Mouse (Mus musculus): ENCODE measurements around the gene Duoxa1.
"Not testable (repeated sequence)": the region's sequence is repeated elsewhere in the genome, so short reads cannot be mapped to it uniquely, and the experiment has no call there.

Duoxa1 gene

GRCm38 (mm10) chr2:122330317-122330716 is 16.8 kb upstream of the Duoxa1 start:
- not testable (repeated sequence) for DNase-seq (ENCODE audit: low read depth, low spot score)

DNA sequence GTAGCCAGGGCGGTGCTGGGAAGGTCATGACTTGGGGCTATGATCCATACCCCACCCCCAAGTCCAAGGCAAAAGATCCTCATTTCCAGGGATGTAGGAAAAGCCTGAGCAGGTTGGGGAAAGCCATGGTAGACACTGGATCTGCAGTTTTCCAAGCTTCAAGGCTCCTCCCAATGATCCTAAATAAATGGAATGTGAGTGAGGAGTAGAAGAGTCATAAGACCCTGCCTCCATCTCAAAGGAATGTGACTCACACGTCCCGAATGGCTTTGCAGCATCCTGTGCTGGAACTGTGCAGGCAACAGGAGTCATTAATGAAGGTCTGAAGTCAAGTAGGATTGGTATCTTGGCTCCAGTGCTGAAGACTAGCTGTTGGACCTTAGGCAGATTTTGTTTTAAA is 14.5 kb upstream of the Duoxa1 start:
- DNase-seq (ENCODE audit: low read depth, low spot score), result peak; percentile 21

GRCm38 (mm10) chr2:122325361-122325760 is 11.8 kb upstream of the Duoxa1 start:
- no peak for DNase-seq (ENCODE audit: low read depth, low spot score)

- no peak for DNase-seq (ENCODE audit: low read depth, low spot score)
Measured at GRCm38 (mm10) chr2:122324586-122324985, 11.1 kb upstream of the Duoxa1 start.

GRCm38 (mm10) chr2:122323960-122324359 is 10.4 kb upstream of the Duoxa1 start:
- DNase-seq (ENCODE audit: low read depth, low spot score), result no peak

DNA sequence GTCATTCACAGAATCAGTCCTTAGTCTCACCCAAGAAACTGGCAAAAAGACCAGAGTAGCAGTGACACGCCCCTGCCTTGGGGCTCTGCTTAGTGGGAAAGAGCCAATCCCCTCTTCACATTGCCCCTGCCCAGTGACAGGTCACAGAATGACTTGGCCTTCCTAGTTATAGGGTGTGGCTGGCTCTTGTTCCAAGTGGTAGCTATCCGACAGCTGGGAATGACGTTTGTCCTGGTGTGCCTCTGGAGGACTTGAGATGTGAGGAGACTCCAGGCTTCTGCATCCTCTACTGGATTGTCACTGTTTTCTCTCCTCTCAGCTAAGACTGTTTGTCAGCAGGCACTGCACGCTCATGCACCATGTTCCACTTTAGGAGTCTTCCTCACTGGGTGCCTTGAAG is 3.9 kb upstream of the Duoxa1 start:
- DNase-seq (ENCODE audit: low read depth, low spot score), result peak; percentile 28

DNA sequence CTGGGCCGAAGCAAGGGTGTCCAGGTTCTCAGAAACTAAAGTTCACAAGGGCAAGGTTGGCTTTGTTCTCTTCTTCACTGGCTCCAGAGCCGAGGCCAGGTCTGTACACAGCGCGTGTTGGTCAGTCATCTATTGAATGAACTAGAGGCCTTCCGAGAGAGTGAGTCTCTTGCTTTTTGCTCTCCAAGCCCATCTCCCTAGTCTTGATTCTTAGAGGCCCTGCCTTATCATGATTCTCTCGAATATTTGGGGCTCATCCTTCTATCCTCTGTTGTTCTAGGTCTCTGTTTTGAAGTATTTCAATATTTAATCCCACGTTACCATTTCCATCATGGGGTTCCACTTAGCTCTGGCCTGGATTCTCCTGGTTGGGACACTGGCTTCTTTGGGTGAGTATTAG is 1.8 kb upstream of the Duoxa1 start, which contains the start of gene Duox1:
Gene Duox1, plus strand, starts transcription at position 301 of the 400 bp plus-strand sequence.
- no peak for DNase-seq (ENCODE audit: low read depth, low spot score)

- no peak for DNase-seq (ENCODE audit: low read depth, low spot score)
Measured at GRCm38 (mm10) chr2:122312722-122313417, 660 bp downstream of the Duoxa1 start.

DNA sequence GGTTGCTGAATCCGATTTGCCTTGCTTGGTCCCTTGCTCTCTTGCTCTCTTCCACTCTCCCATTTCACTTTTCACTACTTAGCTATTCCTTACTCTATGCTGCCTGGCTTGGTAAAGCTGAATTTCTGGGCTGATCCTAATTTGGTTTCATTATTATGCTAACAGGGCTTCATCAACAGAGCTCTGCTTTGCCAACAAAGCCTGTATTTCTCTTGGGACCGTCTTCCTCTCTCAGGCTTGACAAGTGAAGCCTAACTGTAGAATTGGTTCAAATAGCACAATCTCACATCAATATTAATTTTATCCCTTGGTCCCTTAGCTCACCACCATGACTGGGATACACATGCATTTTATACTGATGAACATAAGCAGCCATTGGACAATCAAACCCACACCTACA is 2.0 kb downstream of the Duoxa1 start:
- no peak for DNase-seq (ENCODE audit: low read depth, low spot score)

GRCm38 (mm10) chr2:122309647-122310046 is 3.9 kb downstream of the Duoxa1 start:
- DNase-seq (ENCODE audit: low read depth, low spot score), result no peak

- DNase-seq (ENCODE audit: low read depth, low spot score), result no peak
Measured at GRCm38 (mm10) chr2:122306184-122306583, 7.3 kb downstream of the Duoxa1 start.

GRCm38 (mm10) chr2:122305097-122305892 is 8.2 kb downstream of the Duoxa1 start:
- DNase-seq (ENCODE audit: low read depth, low spot score), result no peak

GRCm38 (mm10) chr2:122304544-122304943 is 9.0 kb downstream of the Duoxa1 start:
- no peak for DNase-seq (ENCODE audit: low read depth, low spot score)

GRCm38 (mm10) chr2:122302574-122303241 is 10.8 kb downstream of the Duoxa1 start:
- DNase-seq (ENCODE audit: low read depth, low spot score), result peak; percentile 20

DNA sequence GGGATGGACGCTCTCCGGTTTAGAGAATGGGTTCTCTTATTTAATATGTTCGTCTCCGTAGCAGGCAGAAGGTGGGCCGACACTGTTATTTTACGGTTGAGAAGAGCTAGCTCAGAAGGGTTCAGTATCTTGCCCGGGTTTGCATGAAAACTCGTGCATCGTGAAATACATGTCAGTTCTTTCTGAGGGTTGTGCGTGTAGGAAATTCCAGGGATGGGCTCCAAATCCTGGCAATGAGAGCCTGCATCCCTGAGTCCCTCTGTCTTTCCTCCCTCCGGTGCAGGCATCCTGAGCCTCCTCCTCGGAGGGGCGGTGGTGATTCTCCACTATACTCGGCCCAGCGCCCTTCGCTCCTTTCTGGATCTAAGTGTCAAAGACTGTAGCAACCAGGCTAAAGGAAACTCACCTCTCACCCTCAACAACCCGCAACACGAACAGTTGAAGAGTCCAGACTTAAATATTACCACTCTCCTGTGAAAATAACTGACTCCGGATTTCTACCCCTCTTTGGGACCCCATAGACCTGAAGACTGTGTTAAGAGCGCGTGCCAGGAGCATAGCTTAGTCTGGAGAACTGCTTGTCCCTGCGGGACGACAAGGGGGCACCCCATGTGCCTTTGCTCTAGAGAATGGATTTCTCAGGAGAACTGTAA is 11.5 kb downstream of the Duoxa1 start:
- DNase-seq (ENCODE audit: low read depth, low spot score), result no peak

DNA sequence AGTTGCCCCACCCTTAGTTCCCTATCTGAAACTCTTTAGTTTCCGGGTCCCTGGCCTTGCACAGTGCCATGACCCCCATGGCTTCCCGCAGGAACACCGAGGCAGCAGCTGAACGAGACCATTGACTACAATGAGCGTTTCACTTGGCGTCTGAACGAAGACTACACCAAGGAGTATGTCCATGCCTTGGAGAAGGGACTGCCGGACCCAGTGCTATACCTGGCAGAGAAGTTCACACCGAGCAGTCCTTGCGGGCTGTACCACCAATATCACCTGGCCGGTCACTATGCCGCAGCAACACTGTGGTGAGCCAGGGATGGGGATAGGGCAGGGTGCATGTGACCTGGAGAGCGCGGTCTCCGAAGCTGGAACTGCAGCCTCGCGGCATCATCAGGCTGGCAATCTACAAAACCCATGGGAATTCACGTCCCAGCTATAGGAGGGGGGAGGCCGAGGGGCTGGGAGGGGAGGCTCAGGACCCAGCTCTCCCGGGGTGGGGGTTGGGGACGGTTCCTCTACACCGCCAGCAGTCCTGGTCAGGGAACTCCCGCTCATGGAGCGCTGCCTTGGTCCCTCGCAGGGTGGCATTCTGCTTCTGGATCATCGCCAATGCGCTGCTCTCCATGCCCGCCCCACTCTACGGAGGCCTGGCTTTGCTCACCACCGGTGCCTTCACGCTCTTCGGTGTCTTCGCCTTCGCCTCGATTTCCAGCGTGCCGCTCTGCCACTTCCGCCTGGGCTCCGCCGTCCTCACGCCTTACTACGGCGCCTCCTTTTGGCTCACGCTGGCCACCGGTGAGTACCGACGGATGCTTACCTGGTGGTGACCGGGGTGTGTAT is 12.2 kb downstream of the Duoxa1 start:
- no peak for DNase-seq (ENCODE audit: low read depth, low spot score)

DNA sequence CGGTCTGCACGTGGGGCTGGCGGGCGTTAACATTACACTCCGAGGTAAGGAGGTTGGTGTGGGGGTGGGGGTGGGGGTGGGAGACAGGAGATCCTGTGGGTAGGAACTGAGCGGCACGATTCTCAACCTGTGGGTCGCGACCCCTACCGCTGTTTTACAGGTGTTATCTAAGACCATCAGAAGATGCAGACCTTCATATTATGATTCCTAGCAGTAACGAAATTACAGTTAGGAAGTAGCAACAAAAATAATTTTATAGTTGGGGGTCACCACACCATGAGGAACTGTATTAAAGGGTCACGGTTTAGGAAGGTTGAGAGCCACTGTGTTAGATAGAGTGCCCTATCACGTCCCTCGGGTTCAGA is 12.9 kb downstream of the Duoxa1 start:
- no peak for DNase-seq (ENCODE audit: low read depth, low spot score)

DNA sequence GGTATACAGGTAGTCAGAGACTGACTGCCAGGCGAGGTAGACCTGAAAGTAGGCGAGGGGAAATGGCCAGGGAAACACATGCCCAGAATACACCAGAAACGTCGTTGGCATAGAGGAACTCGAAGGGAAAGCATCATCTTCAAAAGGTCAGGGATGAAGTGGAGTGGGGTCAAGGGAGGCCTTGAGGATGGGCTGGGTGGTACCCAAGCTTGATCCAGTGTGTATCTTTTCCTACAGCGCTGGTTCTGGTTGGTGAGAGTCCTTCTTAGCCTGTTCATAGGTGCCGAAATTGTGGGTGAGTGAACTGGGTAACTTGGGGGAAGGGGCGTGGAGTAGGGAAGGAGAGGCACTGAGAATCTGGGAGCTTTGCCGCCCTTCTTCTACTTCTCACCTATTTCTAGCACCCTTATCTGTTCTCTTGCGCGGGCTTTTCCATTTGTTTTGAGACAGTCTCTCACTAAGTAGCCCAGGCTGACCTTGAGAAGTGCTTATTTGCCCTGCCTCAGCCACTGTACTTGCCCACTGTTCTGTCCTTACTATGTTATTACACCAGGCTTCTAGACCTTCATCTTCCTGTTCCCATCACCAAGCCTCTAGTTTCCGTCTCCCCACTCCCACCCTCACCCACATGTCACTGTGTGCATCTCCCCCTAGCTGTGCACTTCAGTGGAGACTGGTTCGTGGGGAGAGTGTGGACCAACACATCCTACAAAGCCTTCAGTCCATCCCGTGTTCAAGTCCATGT is 13.4 kb downstream of the Duoxa1 start:
- DNase-seq (ENCODE audit: low read depth, low spot score), result no peak

- DNase-seq (ENCODE audit: low read depth, low spot score), result no peak
Measured at GRCm38 (mm10) chr2:122298596-122299490, 14.7 kb downstream of the Duoxa1 start, which contains the start of gene Duoxa2. Gene Duoxa2 (plus strand): TSS chr2:122298900.

All from skeletal muscle tissue, adult 2 months (tissue).